Mouse (Mus musculus): ENCODE measurements around the gene Rpl41.

GRCm38 (mm10) chr10:128588136-128588535, 39.0 kb upstream of the Rpl41 start:
- TF ChIP-seq CTCF (IDR thresholded peaks at IDR 0.05; ENCODE audit: borderline replicate concordance, insufficient read depth, low read length) (no peak), POLR2A (IDR thresholded peaks at IDR 0.05; ENCODE audit: low read depth, low read length) (no peak)

Data from embryonic fibroblast, embryonic 13.5 days (primary cell).